Mouse (Mus musculus) megakaryocyte progenitor cell, adult 5-6 weeks (primary cell): ENCODE measurements at regions not wholly inside any gene's neighbourhood (a gene's known extent, or its start where the extent isn't known, plus 50 kb on each side); places are given as distances from the start of the nearest gene placed in this dataset.

ENCODE experiments used
- ATAC-seq: replicated peaks from 2 replicates; pipeline ENCODE4 v1.8.0; 2016; ENCODE audit warnings: mild to moderate bottlenecking, moderate TSS enrichment, inconsistent platforms; ENCODE audit not compliant: poor library complexity

- no peak for ATAC-seq
Measured at GRCm38 (mm10) chr11:18067676-18068075, 114.0 kb upstream of the Etaa1 start.

GRCm38 (mm10) chr11:18041589-18041988 is 87.9 kb upstream of the Etaa1 start:
- ATAC-seq: no peak

DNA sequence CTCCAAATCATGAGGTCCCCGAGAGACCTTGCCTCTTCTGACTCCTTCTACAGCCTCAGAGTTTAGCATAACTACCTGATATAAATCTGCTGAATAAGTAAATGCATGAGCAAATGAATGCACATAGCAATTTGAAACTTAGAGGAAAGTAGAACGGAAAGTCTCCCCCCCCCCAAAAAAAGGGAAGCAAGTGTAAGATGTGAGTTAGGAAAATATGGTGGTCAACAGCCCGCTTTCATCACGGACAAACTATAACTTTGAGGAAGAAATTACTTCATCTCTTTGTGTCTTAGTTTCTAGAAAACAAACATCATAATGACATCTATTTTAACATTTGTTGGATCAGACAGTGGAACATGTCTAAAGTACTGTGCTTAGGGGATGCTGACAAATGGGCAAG is 77.4 kb upstream of the Etaa1 start:
- ATAC-seq: peak; percentile 79

- peak; percentile 88 for ATAC-seq
Measured at GRCm38 (mm10) chr11:18022065-18022464, 68.4 kb upstream of the Etaa1 start.

GRCm38 (mm10) chr11:18015239-18015638 is 61.6 kb upstream of the Etaa1 start:
- ATAC-seq: no peak

DNA sequence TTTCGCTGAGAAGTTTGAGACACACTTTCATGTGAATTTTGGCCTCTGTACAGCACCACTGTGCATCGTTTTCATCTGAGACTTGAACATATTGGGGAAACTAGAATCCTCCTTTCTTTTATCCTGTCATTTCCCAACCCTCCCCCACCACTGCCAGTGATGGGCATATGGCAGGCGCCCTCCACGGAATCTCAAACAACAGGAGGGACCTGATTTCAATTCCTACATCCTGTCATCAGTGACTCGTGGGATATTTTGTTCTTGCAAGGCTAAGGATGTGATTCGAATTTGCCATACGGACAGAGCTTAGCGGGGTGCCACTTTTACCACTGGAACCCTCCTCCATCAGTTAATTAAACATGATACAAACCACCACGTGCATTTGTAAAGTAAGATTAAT is 60.9 kb upstream of the Etaa1 start:
- no peak for ATAC-seq

- no peak for ATAC-seq
Measured at GRCm38 (mm10) chr11:18012085-18012484, 58.4 kb upstream of the Etaa1 start.

DNA sequence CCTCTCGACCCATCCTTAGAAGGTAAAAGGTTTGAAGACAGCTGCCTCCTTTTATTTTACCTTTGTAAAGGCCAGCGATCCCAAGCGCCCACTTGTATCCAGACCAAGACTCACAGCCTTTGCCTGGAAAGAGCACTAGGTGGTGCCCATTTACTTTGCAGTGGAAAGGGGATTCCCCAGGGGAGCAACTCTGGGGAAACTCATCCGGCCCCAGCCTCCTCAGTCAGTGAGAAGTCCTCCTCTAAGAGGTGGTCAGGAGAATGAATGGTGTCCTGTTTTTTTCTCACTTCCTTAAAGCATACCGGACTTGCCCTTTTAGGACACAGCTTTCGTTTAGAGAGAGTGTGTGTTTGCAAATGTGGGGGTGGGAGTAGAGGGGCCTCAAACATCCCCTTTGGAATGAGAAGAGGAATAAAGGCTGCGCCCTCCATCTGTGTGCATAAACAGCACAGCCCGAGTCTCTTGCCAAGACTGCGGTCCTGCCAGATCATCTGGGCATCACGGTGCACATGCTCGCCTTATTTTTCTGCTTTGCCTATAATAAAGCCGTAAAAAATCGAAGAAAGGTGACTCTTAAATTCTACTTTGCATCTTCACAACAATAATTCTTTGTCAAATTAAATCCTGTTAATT is 57.5 kb upstream of the Etaa1 start:
- ATAC-seq: peak; percentile 94

DNA sequence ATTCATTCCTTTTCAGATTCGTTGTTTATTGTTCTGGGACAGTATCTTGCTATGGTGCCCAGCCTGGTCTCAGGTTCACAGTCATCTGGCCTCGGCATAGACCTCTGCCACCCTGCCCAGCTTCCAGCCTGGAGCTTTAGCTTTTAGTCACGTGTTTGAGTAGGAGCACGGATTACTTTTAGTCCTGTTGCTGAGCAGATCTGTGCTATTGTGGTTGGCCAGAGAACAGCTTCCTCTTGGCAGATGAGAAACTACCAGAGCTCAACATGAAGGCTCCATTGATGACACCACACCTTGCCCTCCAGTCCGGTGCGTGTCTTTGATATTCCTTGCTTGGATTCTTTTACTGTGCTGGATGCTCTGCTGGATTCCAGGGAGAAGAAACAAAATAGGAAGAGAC is 54.5 kb upstream of the Etaa1 start:
- no peak for ATAC-seq
